Mouse (Mus musculus): ENCODE results near the gene Magi2. TPM values are rescaled to one million over a fixed set of nuclear protein-coding genes. Genes with fewer than 3 reads are reported as not detected.
"Not testable (repeated sequence)": the region's sequence is repeated elsewhere in the genome, so short reads cannot be mapped to it uniquely, and the experiment has no call there.

The Magi2 gene
- polyA plus RNA-seq, 1 experiment from 2014 or later = 3.2 TPM

GRCm38 (mm10) chr5:20241523-20241922 lies 1014.7 kb downstream of the Magi2 start:
- Histone ChIP-seq H3K4me1 (replicated peaks; ENCODE audit: control insufficient read depth, insufficient read depth, low read length) (no peaks in the 10 kb centered on the region), H3K9me3 (ENCODE audit: control insufficient read depth, low read length) (no peaks in the 10 kb centered on the region), H3K36me3 (ENCODE audit: control insufficient read depth, insufficient read depth, low read length) (no peaks in the 10 kb centered on the region), H3K27ac (ENCODE audit: low read depth) (no peak overlapping the region), H3K9ac (ENCODE audit: low read length) (no peak overlapping the region), H3K4me2 (ENCODE audit: low read length) (no peak overlapping the region), H3K27me3 (replicated peaks; ENCODE audit: control insufficient read depth, insufficient read depth, low read length) (no peaks in the 10 kb centered on the region), H3K4me3 (ENCODE audit: low read depth, low read length) (no peak overlapping the region)
- DNase-seq (ENCODE audit: low spot score) (no peak), ATAC-seq (replicated peaks; ENCODE audit: low FRiP score, low TSS enrichment, low read depth) (peak; percentile 85; the same call in 1 of the 2 replicates)
- 73% methylated on average over 2 of the region's 2 CpGs for WGBS

GRCm38 (mm10) chr5:20242496-20242895 lies 1015.7 kb downstream of the Magi2 start:
- DNase-seq (ENCODE audit: low spot score) (no peak), ATAC-seq (replicated peaks; ENCODE audit: low FRiP score, low TSS enrichment, low read depth) (no peak)
- Histone ChIP-seq H3K9me3 (ENCODE audit: control insufficient read depth, low read length) (no peaks in the 10 kb centered on the region), H3K4me1 (replicated peaks; ENCODE audit: control insufficient read depth, insufficient read depth, low read length) (no peaks in the 10 kb centered on the region), H3K36me3 (ENCODE audit: control insufficient read depth, insufficient read depth, low read length) (no peaks in the 10 kb centered on the region), H3K27me3 (replicated peaks; ENCODE audit: control insufficient read depth, insufficient read depth, low read length) (no peaks in the 10 kb centered on the region), H3K4me2 (ENCODE audit: low read length) (no peak overlapping the region), H3K4me3 (ENCODE audit: low read depth, low read length) (no peak overlapping the region), H3K27ac (ENCODE audit: low read depth) (no peak overlapping the region), H3K9ac (ENCODE audit: low read length) (no peak overlapping the region)

GRCm38 (mm10) chr5:20249382-20249781 lies 1022.5 kb downstream of the Magi2 start:
- Histone ChIP-seq H3K4me2 (ENCODE audit: low read length) (no peak overlapping the region), H3K36me3 (ENCODE audit: control insufficient read depth, insufficient read depth, low read length) (no peaks in the 10 kb centered on the region), H3K4me1 (replicated peaks; ENCODE audit: control insufficient read depth, insufficient read depth, low read length) (no peaks in the 10 kb centered on the region), H3K4me3 (ENCODE audit: low read depth, low read length) (no peak overlapping the region), H3K27me3 (replicated peaks; ENCODE audit: control insufficient read depth, insufficient read depth, low read length) (no peaks in the 10 kb centered on the region), H3K9ac (ENCODE audit: low read length) (no peak overlapping the region), H3K9me3 (ENCODE audit: control insufficient read depth, low read length) (no peaks in the 10 kb centered on the region), H3K27ac (ENCODE audit: low read depth) (no peak overlapping the region)
- DNase-seq (ENCODE audit: low spot score) = no peak
- ATAC-seq (replicated peaks; ENCODE audit: low FRiP score, low TSS enrichment, low read depth) = no peak
- 86% methylated on average over 6 of the region's 6 CpGs for WGBS

DNA sequence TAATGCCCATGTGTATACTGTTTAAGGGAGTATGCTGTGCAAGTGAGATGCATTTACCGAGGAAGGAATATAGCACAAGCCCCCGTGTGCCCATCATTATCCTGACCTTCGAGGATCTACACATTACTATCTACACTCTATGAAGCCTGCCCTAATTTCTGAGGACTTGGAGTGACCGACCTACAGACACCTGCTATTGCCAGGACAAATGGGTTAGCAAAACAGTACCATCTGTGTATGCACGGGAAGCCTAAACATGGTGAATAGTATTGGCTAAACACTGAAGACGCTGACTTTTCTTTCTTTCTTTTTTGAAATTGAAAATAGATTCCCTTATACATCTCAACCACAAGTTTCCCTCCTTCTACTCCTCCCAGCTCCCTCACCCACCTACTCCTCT lies 1024.7 kb downstream of the Magi2 start:
- Histone ChIP-seq H3K9ac (ENCODE audit: low read length) (no peak overlapping the region), H3K27ac (ENCODE audit: low read depth) (no peak overlapping the region), H3K4me3 (ENCODE audit: low read depth, low read length) (no peak overlapping the region), H3K36me3 (ENCODE audit: control insufficient read depth, insufficient read depth, low read length) (no peaks in the 10 kb centered on the region), H3K4me1 (replicated peaks; ENCODE audit: control insufficient read depth, insufficient read depth, low read length) (no peaks in the 10 kb centered on the region), H3K4me2 (ENCODE audit: low read length) (no peak overlapping the region), H3K27me3 (replicated peaks; ENCODE audit: control insufficient read depth, insufficient read depth, low read length) (no peaks in the 10 kb centered on the region), H3K9me3 (ENCODE audit: control insufficient read depth, low read length) (no peaks in the 10 kb centered on the region)
- no peak for DNase-seq (ENCODE audit: low spot score)
- 88% methylated on average over 6 of the region's 6 CpGs for WGBS
- no peak for ATAC-seq (replicated peaks; ENCODE audit: low FRiP score, low TSS enrichment, low read depth)

DNA sequence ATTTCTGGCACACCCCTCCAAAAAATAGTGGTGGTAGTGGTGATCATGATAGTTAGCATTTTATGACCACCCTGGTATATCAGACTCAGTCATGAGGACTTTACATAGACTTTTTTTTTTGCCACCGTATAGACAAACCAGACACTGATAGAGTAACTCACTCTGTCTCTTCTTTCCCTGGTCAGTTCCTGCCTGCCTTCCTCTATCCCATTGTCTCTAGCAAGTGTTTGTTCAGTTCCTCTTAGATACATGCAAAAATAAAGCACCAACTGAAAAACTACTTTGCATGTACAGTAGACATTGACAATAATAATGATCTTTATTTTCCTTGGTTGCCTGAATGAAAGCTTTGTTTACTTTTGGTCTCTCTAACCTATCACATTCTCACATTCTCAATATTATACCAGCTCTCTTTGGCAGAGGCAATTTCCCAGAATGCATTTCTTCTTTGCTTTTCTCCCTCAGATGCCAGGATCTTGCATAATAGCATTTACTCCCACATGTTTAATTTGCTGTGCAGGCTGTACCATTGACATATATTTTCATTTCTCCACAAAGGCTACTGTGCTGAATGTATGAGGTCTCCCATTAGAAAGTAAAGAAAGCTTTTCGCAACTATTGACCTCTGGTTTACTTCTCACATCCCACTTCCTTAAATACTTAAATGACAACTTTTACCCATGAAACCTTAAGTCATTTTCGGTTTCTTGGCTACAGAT lies 1029.5 kb downstream of the Magi2 start:
- Histone ChIP-seq H3K4me3 (ENCODE audit: low read depth, low read length) (no peak overlapping the region), H3K27ac (ENCODE audit: low read depth) (no peak overlapping the region), H3K4me1 (replicated peaks; ENCODE audit: control insufficient read depth, insufficient read depth, low read length) (no peaks in the 10 kb centered on the region), H3K9me3 (ENCODE audit: control insufficient read depth, low read length) (no peaks in the 10 kb centered on the region), H3K27me3 (replicated peaks; ENCODE audit: control insufficient read depth, insufficient read depth, low read length) (no peaks in the 10 kb centered on the region), H3K36me3 (ENCODE audit: control insufficient read depth, insufficient read depth, low read length) (no peaks in the 10 kb centered on the region), H3K9ac (ENCODE audit: low read length) (no peak overlapping the region), H3K4me2 (ENCODE audit: low read length) (no peak overlapping the region)
- DNase-seq (ENCODE audit: low spot score) (no peak), ATAC-seq (replicated peaks; ENCODE audit: low FRiP score, low TSS enrichment, low read depth) (no peak)
- 77% methylated on average over 3 of the region's 3 CpGs for WGBS

GRCm38 (mm10) chr5:20256933-20257332 lies 1030.1 kb downstream of the Magi2 start:
- Histone ChIP-seq H3K4me1 (replicated peaks; ENCODE audit: control insufficient read depth, insufficient read depth, low read length) (no peaks in the 10 kb centered on the region), H3K4me3 (ENCODE audit: low read depth, low read length) (no peak overlapping the region), H3K27ac (ENCODE audit: low read depth) (no peak overlapping the region), H3K9ac (ENCODE audit: low read length) (no peak overlapping the region), H3K9me3 (ENCODE audit: control insufficient read depth, low read length) (no peaks in the 10 kb centered on the region), H3K4me2 (ENCODE audit: low read length) (no peak overlapping the region), H3K36me3 (ENCODE audit: control insufficient read depth, insufficient read depth, low read length) (no peaks in the 10 kb centered on the region), H3K27me3 (replicated peaks; ENCODE audit: control insufficient read depth, insufficient read depth, low read length) (no peaks in the 10 kb centered on the region)
- WGBS = 67% methylated on average over 2 of the region's 2 CpGs
- DNase-seq (ENCODE audit: low spot score) (no peak), ATAC-seq (replicated peaks; ENCODE audit: low FRiP score, low TSS enrichment, low read depth) (no peak)

- Histone ChIP-seq H3K4me3 (ENCODE audit: low read depth, low read length) (no peak overlapping the region), H3K27me3 (replicated peaks; ENCODE audit: control insufficient read depth, insufficient read depth, low read length) (no peaks in the 10 kb centered on the region), H3K36me3 (ENCODE audit: control insufficient read depth, insufficient read depth, low read length) (no peaks in the 10 kb centered on the region), H3K9me3 (ENCODE audit: control insufficient read depth, low read length) (no peaks in the 10 kb centered on the region), H3K4me2 (ENCODE audit: low read length) (no peak overlapping the region), H3K27ac (ENCODE audit: low read depth) (no peak overlapping the region), H3K4me1 (replicated peaks; ENCODE audit: control insufficient read depth, insufficient read depth, low read length) (no peaks in the 10 kb centered on the region), H3K9ac (ENCODE audit: low read length) (no peak overlapping the region)
- ATAC-seq (replicated peaks; ENCODE audit: low FRiP score, low TSS enrichment, low read depth) = no peak
- DNase-seq (ENCODE audit: low spot score) = no peak
- 87% methylated on average over 4 of the region's 4 CpGs for WGBS
Measured at GRCm38 (mm10) chr5:20257419-20257818, 1030.6 kb downstream of the Magi2 start.

DNA sequence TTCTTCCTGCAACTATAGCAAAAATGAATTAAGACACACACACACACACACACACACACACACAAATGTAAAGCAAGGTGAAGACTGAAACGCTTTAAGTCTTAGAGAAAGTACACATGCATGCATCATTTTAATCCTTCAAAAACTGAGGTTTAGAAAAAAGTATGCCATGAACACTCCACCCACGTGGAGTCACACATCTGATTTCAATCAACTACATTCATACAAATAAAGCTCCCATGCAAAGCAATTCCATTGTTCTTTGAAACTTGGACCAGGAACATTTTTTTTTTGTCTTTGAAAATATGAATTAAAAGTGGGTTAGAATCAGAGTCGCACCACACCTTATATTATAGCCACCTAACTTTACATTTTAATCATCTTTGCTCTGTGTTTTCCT lies 1032.9 kb downstream of the Magi2 start:
- no peak overlapping the region for H3K4me2 ChIP-seq (ENCODE audit: low read length)
- no peaks in the 10 kb centered on the region for H3K4me1 ChIP-seq (replicated peaks; ENCODE audit: control insufficient read depth, insufficient read depth, low read length)
- no peaks in the 10 kb centered on the region for H3K9me3 ChIP-seq (ENCODE audit: control insufficient read depth, low read length)
- H3K4me3 ChIP-seq (ENCODE audit: low read depth, low read length) = no peak overlapping the region
- no peaks in the 10 kb centered on the region for H3K36me3 ChIP-seq (ENCODE audit: control insufficient read depth, insufficient read depth, low read length)
- no peak for ATAC-seq (replicated peaks; ENCODE audit: low FRiP score, low TSS enrichment, low read depth)
- no peak overlapping the region for H3K27ac ChIP-seq (ENCODE audit: low read depth)
- WGBS = 80% methylated on average over 3 of the region's 3 CpGs
- no peaks in the 10 kb centered on the region for H3K27me3 ChIP-seq (replicated peaks; ENCODE audit: control insufficient read depth, insufficient read depth, low read length)
- no peak for DNase-seq (ENCODE audit: low spot score)
- no peak overlapping the region for H3K9ac ChIP-seq (ENCODE audit: low read length)

DNA sequence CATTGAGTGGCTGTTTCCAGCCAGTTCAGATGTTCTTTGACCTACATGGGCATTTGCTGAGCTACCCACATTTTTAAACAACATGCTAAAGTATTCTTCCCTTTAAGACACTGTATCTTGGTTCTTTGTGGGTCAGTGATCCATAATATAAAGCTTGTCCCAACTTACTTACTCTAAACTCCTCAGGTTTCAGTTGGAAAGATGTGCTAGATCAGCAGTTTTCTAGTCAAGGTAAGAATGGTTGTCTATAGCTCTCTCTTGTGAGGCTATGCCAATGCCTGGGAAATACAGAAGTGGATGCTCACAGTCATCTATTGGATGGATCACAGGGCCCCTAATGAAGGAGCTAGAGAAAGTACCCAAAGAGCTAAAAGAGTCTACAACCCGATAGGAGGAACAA lies 1045.8 kb downstream of the Magi2 start:
- not testable (repeated sequence) for H3K9ac ChIP-seq (ENCODE audit: low read length); H3K4me2 ChIP-seq (ENCODE audit: low read length); ATAC-seq (replicated peaks; ENCODE audit: low FRiP score, low TSS enrichment, low read depth); H3K36me3 ChIP-seq (ENCODE audit: control insufficient read depth, insufficient read depth, low read length); H3K9me3 ChIP-seq (ENCODE audit: control insufficient read depth, low read length); H3K27ac ChIP-seq (ENCODE audit: low read depth); DNase-seq (ENCODE audit: low spot score); H3K4me3 ChIP-seq (ENCODE audit: low read depth, low read length); H3K4me1 ChIP-seq (replicated peaks; ENCODE audit: control insufficient read depth, insufficient read depth, low read length); H3K27me3 ChIP-seq (replicated peaks; ENCODE audit: control insufficient read depth, insufficient read depth, low read length)
- 91% methylated on average over 1 of the region's 1 CpGs for WGBS
